Mouse (Mus musculus): ENCODE data around the gene Napsa. TPM values are rescaled to one million over a fixed set of nuclear protein-coding genes. Genes with fewer than 3 reads are reported as not detected.

The Napsa gene
- polyA plus RNA-seq, 1 experiment, result not detected

- no peak overlapping the region for H3K4me3 ChIP-seq (ENCODE audit: insufficient read depth, poor library complexity, severe bottlenecking)
- no peaks in the 10 kb centered on the region for H3K79me2 ChIP-seq (ENCODE audit: control insufficient read depth, insufficient read depth)
- no peaks in the 10 kb centered on the region for H3K27me3 ChIP-seq (ENCODE audit: control insufficient read depth, insufficient read depth, insufficient read length)
- TF ChIP-seq FOSL1 (IDR thresholded peaks at IDR 0.05; ENCODE audit: insufficient read depth, low read length, poor library complexity, severe bottlenecking) (no peak), CEBPB (IDR thresholded peaks at IDR 0.05; ENCODE audit: low read depth) (no peak), MAX (IDR thresholded peaks at IDR 0.05) (no peak), CTCF (IDR thresholded peaks at IDR 0.05; ENCODE audit: control insufficient read depth, insufficient read depth, insufficient read length) (no peak), MYOG (IDR thresholded peaks at IDR 0.05; ENCODE audit: control insufficient read depth, extremely low read depth, insufficient read length) (no peak), MYOD1 (IDR thresholded peaks at IDR 0.05; ENCODE audit: control insufficient read depth, insufficient read length, low read depth) (no peak), USF1 (IDR thresholded peaks at IDR 0.05; ENCODE audit: low read depth) (no peak)
- H3K79me3 ChIP-seq (ENCODE audit: low read depth), result no peaks in the 10 kb centered on the region
- no peak overlapping the region for H3ac ChIP-seq (ENCODE audit: control insufficient read depth, insufficient read length, low read depth)
- H3K36me3 ChIP-seq (ENCODE audit: control insufficient read depth, insufficient read depth), result peaks cover 4% of the 10 kb centered on the region
Observed at GRCm38 (mm10) chr7:44536590-44536968, 35.6 kb upstream of the Napsa start.

GRCm38 (mm10) chr7:44537009-44537408 is 35.2 kb upstream of the Napsa start:
- TF ChIP-seq MYOG (IDR thresholded peaks at IDR 0.05; ENCODE audit: control insufficient read depth, extremely low read depth, insufficient read length), result no peak
- TF ChIP-seq FOSL1 (IDR thresholded peaks at IDR 0.05; ENCODE audit: insufficient read depth, low read length, poor library complexity, severe bottlenecking), result no peak
- TF ChIP-seq MAX (IDR thresholded peaks at IDR 0.05), result no peak
- TF ChIP-seq CTCF (IDR thresholded peaks at IDR 0.05; ENCODE audit: control insufficient read depth, insufficient read depth, insufficient read length), result no peak
- TF ChIP-seq MYOD1 (IDR thresholded peaks at IDR 0.05; ENCODE audit: control insufficient read depth, insufficient read length, low read depth), result no peak
- TF ChIP-seq CEBPB (IDR thresholded peaks at IDR 0.05; ENCODE audit: low read depth), result no peak
- no peak for TF ChIP-seq USF1 (IDR thresholded peaks at IDR 0.05; ENCODE audit: low read depth)
- no peaks in the 10 kb centered on the region for H3K79me2 ChIP-seq (ENCODE audit: control insufficient read depth, insufficient read depth)
- no peak overlapping the region for H3ac ChIP-seq (ENCODE audit: control insufficient read depth, insufficient read length, low read depth)
- no peak overlapping the region for H3K4me3 ChIP-seq (ENCODE audit: insufficient read depth, poor library complexity, severe bottlenecking)
- peaks cover 4% of the 10 kb centered on the region for H3K36me3 ChIP-seq (ENCODE audit: control insufficient read depth, insufficient read depth)
- H3K79me3 ChIP-seq (ENCODE audit: low read depth), result no peaks in the 10 kb centered on the region
- no peaks in the 10 kb centered on the region for H3K27me3 ChIP-seq (ENCODE audit: control insufficient read depth, insufficient read depth, insufficient read length)

- Histone ChIP-seq H3K36me3 (ENCODE audit: control insufficient read depth, insufficient read depth) (peaks cover 4% of the 10 kb centered on the region), H3K79me2 (ENCODE audit: control insufficient read depth, insufficient read depth) (no peaks in the 10 kb centered on the region), H3K79me3 (ENCODE audit: low read depth) (no peaks in the 10 kb centered on the region), H3K4me3 (ENCODE audit: insufficient read depth, poor library complexity, severe bottlenecking) (no peak overlapping the region), H3ac (ENCODE audit: control insufficient read depth, insufficient read length, low read depth) (no peak overlapping the region), H3K27me3 (ENCODE audit: control insufficient read depth, insufficient read depth, insufficient read length) (no peaks in the 10 kb centered on the region)
- TF ChIP-seq MYOD1 (IDR thresholded peaks at IDR 0.05; ENCODE audit: control insufficient read depth, insufficient read length, low read depth) (no peak), FOSL1 (IDR thresholded peaks at IDR 0.05; ENCODE audit: insufficient read depth, low read length, poor library complexity, severe bottlenecking) (no peak), CEBPB (IDR thresholded peaks at IDR 0.05; ENCODE audit: low read depth) (no peak), USF1 (IDR thresholded peaks at IDR 0.05; ENCODE audit: low read depth) (no peak), MAX (IDR thresholded peaks at IDR 0.05) (no peak), MYOG (IDR thresholded peaks at IDR 0.05; ENCODE audit: control insufficient read depth, extremely low read depth, insufficient read length) (no peak), CTCF (IDR thresholded peaks at IDR 0.05; ENCODE audit: control insufficient read depth, insufficient read depth, insufficient read length) (no peak)
Observed at GRCm38 (mm10) chr7:44537496-44537895, 34.7 kb upstream of the Napsa start.

GRCm38 (mm10) chr7:44538756-44539624 is 33.2 kb upstream of the Napsa start:
- H3K79me3 ChIP-seq (ENCODE audit: low read depth), result no peaks in the 10 kb centered on the region
- no peak for TF ChIP-seq CEBPB (IDR thresholded peaks at IDR 0.05; ENCODE audit: low read depth)
- TF ChIP-seq FOSL1 (IDR thresholded peaks at IDR 0.05; ENCODE audit: insufficient read depth, low read length, poor library complexity, severe bottlenecking), result no peak
- TF ChIP-seq USF1 (IDR thresholded peaks at IDR 0.05; ENCODE audit: low read depth), result no peak
- no peak for TF ChIP-seq MYOD1 (IDR thresholded peaks at IDR 0.05; ENCODE audit: control insufficient read depth, insufficient read length, low read depth)
- no peak for TF ChIP-seq CTCF (IDR thresholded peaks at IDR 0.05; ENCODE audit: control insufficient read depth, insufficient read depth, insufficient read length)
- no peak for TF ChIP-seq MAX (IDR thresholded peaks at IDR 0.05)
- no peak overlapping the region for H3ac ChIP-seq (ENCODE audit: control insufficient read depth, insufficient read length, low read depth)
- H3K27me3 ChIP-seq (ENCODE audit: control insufficient read depth, insufficient read depth, insufficient read length), result no peaks in the 10 kb centered on the region
- peaks cover 4% of the 10 kb centered on the region for H3K36me3 ChIP-seq (ENCODE audit: control insufficient read depth, insufficient read depth)
- H3K79me2 ChIP-seq (ENCODE audit: control insufficient read depth, insufficient read depth), result no peaks in the 10 kb centered on the region
- H3K4me3 ChIP-seq (ENCODE audit: insufficient read depth, poor library complexity, severe bottlenecking), result no peak overlapping the region

- Histone ChIP-seq H3K4me3 (ENCODE audit: insufficient read depth, poor library complexity, severe bottlenecking) (no peak overlapping the region), H3K36me3 (ENCODE audit: control insufficient read depth, insufficient read depth) (no peaks in the 10 kb centered on the region), H3K27me3 (ENCODE audit: control insufficient read depth, insufficient read depth, insufficient read length) (no peaks in the 10 kb centered on the region), H3K79me3 (ENCODE audit: low read depth) (peaks cover 18% of the 10 kb centered on the region), H3ac (ENCODE audit: control insufficient read depth, insufficient read length, low read depth) (no peak overlapping the region), H3K79me2 (ENCODE audit: control insufficient read depth, insufficient read depth) (peaks cover 17% of the 10 kb centered on the region)
- TF ChIP-seq CEBPB (IDR thresholded peaks at IDR 0.05; ENCODE audit: low read depth), result no peak
- no peak for TF ChIP-seq MAX (IDR thresholded peaks at IDR 0.05)
- no peak for TF ChIP-seq FOSL1 (IDR thresholded peaks at IDR 0.05; ENCODE audit: insufficient read depth, low read length, poor library complexity, severe bottlenecking)
- TF ChIP-seq CTCF (IDR thresholded peaks at IDR 0.05; ENCODE audit: control insufficient read depth, insufficient read depth, insufficient read length), result no peak
- no peak for TF ChIP-seq MYOD1 (IDR thresholded peaks at IDR 0.05; ENCODE audit: control insufficient read depth, insufficient read length, low read depth)
- TF ChIP-seq USF1 (IDR thresholded peaks at IDR 0.05; ENCODE audit: low read depth), result no peak
- no peak for TF ChIP-seq MYOG (IDR thresholded peaks at IDR 0.05; ENCODE audit: control insufficient read depth, extremely low read depth, insufficient read length)
Observed at GRCm38 (mm10) chr7:44542555-44542954, 29.6 kb upstream of the Napsa start.
